Mouse (Mus musculus) kidney, embryonic 14.5 days (tissue): Measurements from ENCODE around the gene Ranbp9. TPM values are rescaled to one million over a fixed set of nuclear protein-coding genes. Genes with fewer than 3 reads are reported as not detected.

Experiments used
- ATAC-seq: fragments of 200-750 bp; cut with Nextera tagmentation; 2 replicates; pipeline ENCODE4 v1.8.0; 2017; ENCODE audit warnings: moderate number of reproducible peaks, mild to moderate bottlenecking, moderate TSS enrichment, moderate library complexity; ENCODE audit not compliant: low FRiP score, low TSS enrichment
- H3K27ac ChIP-seq: fragments of 300-500 bp; sonication (generic); 2 replicates; pipeline ENCODE4 v1.5.1; 2014; ENCODE audit warnings: low read depth, mild to moderate bottlenecking, low read length, moderate library complexity, mixed read lengths
- H3K27me3 ChIP-seq: fragments of 300-500 bp; sonication (generic); 2 replicates; pipeline ENCODE4 v1.6.1; 2014; ENCODE audit warnings: mild to moderate bottlenecking, low read length; ENCODE audit not compliant: control insufficient read depth, insufficient read depth
- H3K36me3 ChIP-seq: fragments of 300-500 bp; sonication (generic); 2 replicates; pipeline ENCODE4 v1.6.1; 2014; ENCODE audit warnings: low read length, mixed read lengths; ENCODE audit not compliant: control insufficient read depth, insufficient read depth
- H3K4me1 ChIP-seq: fragments of 300-500 bp; sonication (generic); 2 replicates; pipeline ENCODE4 v1.6.1; 2014; ENCODE audit warnings: low read length, mixed read lengths; ENCODE audit not compliant: control insufficient read depth, insufficient read depth
- H3K4me2 ChIP-seq: fragments of 300-500 bp; sonication (generic); replicated peaks from 2 replicates; pipeline ENCODE4 v1.6.1; 2014; ENCODE audit warnings: low read depth, mild to moderate bottlenecking, low read length
- H3K4me3 ChIP-seq: fragments of 300-500 bp; sonication (generic); 2 replicates; pipeline ENCODE4 v1.5.1; 2014; ENCODE audit warnings: mild to moderate bottlenecking, low read length
- H3K9ac ChIP-seq: fragments of 300-500 bp; sonication (generic); 2 replicates; pipeline ENCODE4 v1.6.1; 2014; ENCODE audit warnings: low read depth, mild to moderate bottlenecking, low read length, moderate library complexity
- H3K9me3 ChIP-seq: fragments of 300-500 bp; sonication (generic); 2 replicates; pipeline ENCODE4 v1.6.1; 2016; ENCODE audit warnings: low read length; ENCODE audit not compliant: control insufficient read depth
- WGBS: fragments of 180-500 bp; shearing (Covaris S2); extraction: QIAGEN DNeasy Blood & Tissue Kit; methylation state at CpG from one replicate; pipeline ENCODE4 v1.1.7; 2014; 5-methylcytosine and 5-hydroxymethylcytosine counted together
- polyA plus RNA-seq: library from polyadenylated mRNA; unstranded; fragments of >200 nt; fragmentation: Nextera tagmentation; extraction: Ambion mirVana; gene quantifications from 2 replicates; pipeline ENCODE4 v1.2.1, GENCODE M21; 2014

Ranbp9 gene
- polyA plus RNA-seq, 1 experiment from 2014 or later, result 15.1 TPM

- no peak overlapping the region for H3K9ac ChIP-seq
- H3K4me1 ChIP-seq, result peaks cover 3% of the 10 kb centered on the region
- no peak overlapping the region for H3K27ac ChIP-seq
- no peak overlapping the region for H3K4me3 ChIP-seq
- no peaks in the 10 kb centered on the region for H3K36me3 ChIP-seq
- WGBS, result 68% methylated on average over 7 of the region's 7 CpGs
- no peak for ATAC-seq
- no peaks in the 10 kb centered on the region for H3K9me3 ChIP-seq
- H3K27me3 ChIP-seq, result no peaks in the 10 kb centered on the region
- no peak overlapping the region for H3K4me2 ChIP-seq
These were observed 18.8 kb upstream of the Ranbp9 start for GRCm38 (mm10) chr13:43499731-43500482.

DNA sequence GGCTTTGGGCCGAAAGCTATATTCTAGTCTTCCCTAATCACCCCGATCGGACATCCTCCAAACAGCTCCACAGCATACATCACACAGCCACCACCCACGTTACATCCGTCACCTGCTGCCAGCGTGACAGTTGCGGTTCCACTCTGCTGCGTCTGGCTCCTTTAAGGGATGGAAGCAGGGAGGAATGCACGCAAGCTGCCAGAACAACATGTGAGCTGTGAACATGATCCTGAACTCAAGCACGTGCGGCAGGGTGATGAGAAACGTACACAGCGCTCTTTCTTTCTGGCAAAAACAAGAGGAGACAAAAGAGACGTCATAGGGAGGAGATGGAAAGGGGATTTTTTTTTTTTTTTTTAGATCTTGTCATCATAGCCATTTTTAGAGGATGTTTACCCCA is 17.8 kb upstream of the Ranbp9 start:
- 39% methylated on average over 14 of the region's 14 CpGs for WGBS
- Histone ChIP-seq H3K4me3 (no peak overlapping the region), H3K9me3 (no peaks in the 10 kb centered on the region), H3K4me1 (peaks cover 3% of the 10 kb centered on the region), H3K36me3 (no peaks in the 10 kb centered on the region), H3K27me3 (no peaks in the 10 kb centered on the region), H3K9ac (no peak overlapping the region), H3K27ac (no peak overlapping the region), H3K4me2 (no peak overlapping the region)
- peak; percentile 24; the same call in 1 of the 2 replicates for ATAC-seq

- no peak overlapping the region for H3K4me2 ChIP-seq
- no peak overlapping the region for H3K4me3 ChIP-seq
- WGBS, result 98% methylated on average over 3 of the region's 3 CpGs
- no peaks in the 10 kb centered on the region for H3K36me3 ChIP-seq
- peaks cover 3% of the 10 kb centered on the region; the same call in 1 of the 2 replicates for H3K4me1 ChIP-seq
- no peak for ATAC-seq
- H3K27me3 ChIP-seq, result no peaks in the 10 kb centered on the region
- no peak overlapping the region for H3K27ac ChIP-seq
- no peaks in the 10 kb centered on the region for H3K9me3 ChIP-seq
- H3K9ac ChIP-seq, result no peak overlapping the region
These were observed 16.7 kb upstream of the Ranbp9 start for GRCm38 (mm10) chr13:43497769-43498168.

- peak; percentile 60 for ATAC-seq
- H3K9me3 ChIP-seq, result no peaks in the 10 kb centered on the region
- H3K4me3 ChIP-seq, result no peak overlapping the region
- no peak overlapping the region for H3K27ac ChIP-seq
- H3K4me2 ChIP-seq, result no peak overlapping the region
- peaks cover 3% of the 10 kb centered on the region; the same call in 1 of the 2 replicates for H3K4me1 ChIP-seq
- WGBS, result 0% methylated on average over 2 of the region's 2 CpGs
- H3K27me3 ChIP-seq, result no peaks in the 10 kb centered on the region
- no peaks in the 10 kb centered on the region for H3K36me3 ChIP-seq
- H3K9ac ChIP-seq, result no peak overlapping the region
These were observed 15.6 kb upstream of the Ranbp9 start for GRCm38 (mm10) chr13:43496660-43497059.

DNA sequence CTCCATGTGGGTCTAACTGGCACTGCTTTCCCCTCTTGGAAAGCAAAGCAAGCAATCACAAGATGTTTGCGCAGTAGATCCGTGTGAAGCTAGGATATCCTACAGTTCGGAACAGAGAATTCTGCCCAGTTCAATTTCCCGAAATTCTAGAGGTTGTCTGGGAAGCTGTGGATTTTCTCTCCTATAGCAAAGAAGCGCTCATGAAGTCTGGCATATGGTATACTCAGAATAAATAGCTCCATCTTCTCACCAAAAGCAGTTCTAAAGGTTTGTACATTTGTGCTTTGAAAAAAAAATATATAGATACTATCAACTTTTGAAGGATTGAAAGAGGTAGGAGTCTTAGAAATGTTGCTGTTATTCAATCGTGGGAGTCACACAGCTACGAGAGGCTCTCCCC is 14.6 kb upstream of the Ranbp9 start:
- H3K36me3 ChIP-seq, result no peaks in the 10 kb centered on the region
- H3K9ac ChIP-seq, result no peak overlapping the region
- no peaks in the 10 kb centered on the region for H3K27me3 ChIP-seq
- H3K4me1 ChIP-seq, result peaks cover 3% of the 10 kb centered on the region; the same call in 1 of the 2 replicates
- no peak overlapping the region for H3K4me3 ChIP-seq
- H3K4me2 ChIP-seq, result no peak overlapping the region
- ATAC-seq, result no peak
- WGBS, result 84% methylated on average over 7 of the region's 7 CpGs
- H3K27ac ChIP-seq, result no peak overlapping the region
- H3K9me3 ChIP-seq, result no peaks in the 10 kb centered on the region

DNA sequence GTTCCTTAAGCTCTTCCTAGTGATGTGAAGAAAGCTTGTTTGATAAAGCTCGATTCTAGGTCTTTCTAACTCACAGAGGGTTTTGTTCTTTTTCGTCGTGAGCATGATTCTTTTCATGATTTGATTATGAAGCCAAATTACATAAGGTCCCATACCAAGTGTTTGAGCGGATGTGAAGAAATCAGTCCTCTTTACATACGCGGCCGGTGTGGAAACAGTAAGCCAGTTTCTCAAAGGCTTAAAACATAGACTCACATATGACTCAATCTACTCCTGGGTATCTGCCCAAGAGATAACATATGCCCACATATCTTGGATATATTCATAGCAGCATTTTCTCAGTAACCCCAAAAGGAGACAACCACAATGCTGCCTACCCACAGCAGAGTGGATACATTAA is 12.6 kb upstream of the Ranbp9 start:
- Histone ChIP-seq H3K4me1 (peaks cover 3% of the 10 kb centered on the region; the same call in 1 of the 2 replicates), H3K27ac (no peak overlapping the region), H3K4me3 (no peak overlapping the region), H3K36me3 (no peaks in the 10 kb centered on the region), H3K4me2 (no peak overlapping the region), H3K27me3 (no peaks in the 10 kb centered on the region), H3K9me3 (no peaks in the 10 kb centered on the region), H3K9ac (no peak overlapping the region)
- no peak for ATAC-seq
- WGBS, result 95% methylated on average over 7 of the region's 7 CpGs

DNA sequence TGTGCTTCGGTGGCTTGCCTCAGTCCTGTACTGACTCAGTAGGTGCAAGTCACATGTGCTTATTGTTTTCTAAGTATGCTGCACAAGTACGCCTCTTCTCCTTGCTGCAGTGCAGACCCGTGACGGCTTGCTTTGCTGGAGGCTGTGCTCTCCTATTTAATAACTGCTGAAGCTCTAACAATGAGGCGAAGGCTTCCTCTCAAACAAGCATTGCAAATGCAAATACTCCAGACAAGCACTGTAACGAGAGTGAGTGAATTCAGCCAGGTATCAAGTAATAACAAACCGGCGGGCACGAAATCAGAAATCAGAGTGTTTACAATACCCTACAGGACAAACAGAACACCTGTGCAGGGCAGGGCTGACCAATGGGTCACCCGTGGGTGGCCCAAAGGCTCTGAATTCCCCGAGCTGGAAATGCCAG is 12.0 kb upstream of the Ranbp9 start:
- Histone ChIP-seq H3K9ac (no peak overlapping the region), H3K27ac (no peak overlapping the region), H3K4me3 (no peak overlapping the region), H3K27me3 (no peaks in the 10 kb centered on the region), H3K4me2 (no peak overlapping the region), H3K9me3 (no peaks in the 10 kb centered on the region), H3K36me3 (no peaks in the 10 kb centered on the region), H3K4me1 (peaks cover 3% of the 10 kb centered on the region; the same call in 1 of the 2 replicates)
- 67% methylated on average over 11 of the region's 11 CpGs for WGBS
- ATAC-seq, result no peak

GRCm38 (mm10) chr13:43486501-43487213 is 5.6 kb upstream of the Ranbp9 start:
- ATAC-seq, result no peak
- Histone ChIP-seq H3K9ac (no peak overlapping the region), H3K27me3 (no peaks in the 10 kb centered on the region), H3K4me2 (no peak overlapping the region), H3K4me3 (no peak overlapping the region), H3K9me3 (no peaks in the 10 kb centered on the region), H3K4me1 (peaks cover 4% of the 10 kb centered on the region; the same call in 1 of the 2 replicates), H3K27ac (no peak overlapping the region), H3K36me3 (no peaks in the 10 kb centered on the region)
- WGBS, result 44% methylated on average over 12 of the region's 12 CpGs
